Mouse (Mus musculus): Measurements from ENCODE around the gene Ddx58.

Gene Ddx58

DNA sequence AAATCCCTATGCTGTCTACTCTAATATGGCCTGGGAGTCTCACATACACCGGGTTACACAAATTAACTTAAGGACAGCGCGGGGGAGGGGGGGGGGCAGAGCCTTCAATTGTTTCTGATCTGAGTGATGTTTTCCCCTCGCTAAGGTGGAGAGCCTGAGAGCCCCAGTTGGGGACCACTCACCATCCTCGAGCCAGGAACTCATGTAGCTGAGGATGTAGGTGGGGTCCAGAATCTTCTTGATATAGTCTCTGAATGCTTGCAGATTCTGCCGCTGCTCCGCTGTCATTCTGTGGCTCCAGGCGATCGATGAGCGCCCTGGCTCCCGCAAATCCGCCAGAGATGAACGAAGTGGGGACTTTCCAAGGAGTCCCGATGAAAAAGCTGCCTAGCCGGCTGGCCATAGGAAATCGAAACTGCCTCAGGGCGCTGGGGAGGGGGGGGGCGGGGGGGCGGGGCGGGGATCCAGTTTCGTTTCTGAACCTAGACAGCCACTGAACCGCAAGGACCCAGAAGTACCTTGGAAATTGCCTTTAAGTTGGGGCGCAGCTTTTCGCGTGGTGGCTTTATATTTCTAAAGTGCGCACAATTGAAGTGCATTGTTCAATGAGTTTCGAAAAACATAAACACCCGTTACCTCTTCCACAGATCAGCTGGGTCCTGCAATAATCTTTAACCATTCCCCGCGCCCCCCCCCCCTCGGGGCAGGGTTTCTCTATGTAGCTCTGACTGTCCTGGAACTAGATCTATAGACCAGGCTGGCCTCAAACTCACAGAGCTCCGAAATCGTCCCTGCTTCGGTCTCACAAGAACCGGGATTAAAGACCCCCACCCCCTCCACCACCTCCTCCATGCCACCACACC is at the start of gene Ddx58:
Gene Ddx58, minus strand, starts transcription at position 420 of the 863 bp plus-strand sequence.
- peak; percentile 65 for DNase-seq (ENCODE audit: low read depth)

DNA sequence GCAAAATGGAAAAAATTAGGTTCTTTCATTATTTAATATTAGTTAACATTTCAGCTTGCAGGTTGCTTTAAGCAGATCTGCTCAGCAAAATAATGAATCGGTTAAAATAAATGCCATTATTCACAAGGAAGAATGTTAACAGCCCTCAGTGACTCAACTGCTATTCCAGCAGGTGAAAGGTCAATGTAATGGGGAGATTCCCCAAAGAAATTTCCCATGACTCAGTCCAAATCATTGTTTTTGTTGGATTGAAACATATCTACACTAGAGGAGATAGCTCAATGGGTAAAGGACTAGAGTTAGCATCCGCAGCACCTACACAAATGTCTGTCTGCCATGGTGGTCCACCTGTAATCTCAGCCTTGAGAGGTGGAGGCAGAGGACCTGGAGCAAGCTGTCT is 49.4 kb upstream of the Ddx58 start:
- no peak for DNase-seq (ENCODE audit: low read depth)

DNA sequence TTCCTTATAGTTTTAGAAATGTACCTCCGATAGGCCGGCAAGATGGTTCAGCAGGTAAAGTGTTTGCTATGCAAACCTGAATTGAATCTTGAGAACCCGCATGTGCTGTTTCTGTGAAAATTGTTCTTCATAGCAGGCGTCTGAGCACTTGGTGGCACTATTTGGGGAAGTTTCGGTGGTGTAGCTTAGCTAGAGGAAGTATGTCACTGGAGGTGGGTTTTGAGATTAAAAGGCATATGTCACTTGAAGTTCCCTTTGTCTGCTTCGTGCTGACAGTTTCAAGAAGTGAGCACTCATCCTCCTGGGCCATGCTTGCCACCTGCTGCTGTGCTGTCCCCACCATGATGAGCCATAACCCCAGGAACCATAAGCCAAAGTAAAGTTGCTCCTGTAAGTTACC is 47.8 kb upstream of the Ddx58 start:
- DNase-seq (ENCODE audit: low read depth) = peak; percentile 73

DNA sequence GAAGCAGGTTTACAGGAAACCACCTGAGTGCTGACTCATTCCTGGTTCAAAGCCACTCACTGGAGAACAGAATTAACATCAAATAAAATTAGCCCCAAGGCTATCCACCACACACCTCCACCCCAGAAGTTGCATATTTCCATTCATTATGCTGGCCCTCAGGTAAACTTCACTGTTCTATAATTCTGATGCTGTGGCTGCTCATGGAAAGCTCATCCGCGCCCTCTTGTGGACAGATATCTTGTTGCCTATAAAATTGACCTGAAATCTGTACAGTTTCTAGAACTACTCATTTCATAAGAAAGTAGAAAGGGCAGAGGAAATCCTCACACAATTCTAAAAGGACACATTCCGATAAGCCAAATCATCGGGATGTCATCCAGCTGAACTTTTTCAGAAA is 46.0 kb upstream of the Ddx58 start:
- DNase-seq (ENCODE audit: low read depth) = peak; percentile 75

DNA sequence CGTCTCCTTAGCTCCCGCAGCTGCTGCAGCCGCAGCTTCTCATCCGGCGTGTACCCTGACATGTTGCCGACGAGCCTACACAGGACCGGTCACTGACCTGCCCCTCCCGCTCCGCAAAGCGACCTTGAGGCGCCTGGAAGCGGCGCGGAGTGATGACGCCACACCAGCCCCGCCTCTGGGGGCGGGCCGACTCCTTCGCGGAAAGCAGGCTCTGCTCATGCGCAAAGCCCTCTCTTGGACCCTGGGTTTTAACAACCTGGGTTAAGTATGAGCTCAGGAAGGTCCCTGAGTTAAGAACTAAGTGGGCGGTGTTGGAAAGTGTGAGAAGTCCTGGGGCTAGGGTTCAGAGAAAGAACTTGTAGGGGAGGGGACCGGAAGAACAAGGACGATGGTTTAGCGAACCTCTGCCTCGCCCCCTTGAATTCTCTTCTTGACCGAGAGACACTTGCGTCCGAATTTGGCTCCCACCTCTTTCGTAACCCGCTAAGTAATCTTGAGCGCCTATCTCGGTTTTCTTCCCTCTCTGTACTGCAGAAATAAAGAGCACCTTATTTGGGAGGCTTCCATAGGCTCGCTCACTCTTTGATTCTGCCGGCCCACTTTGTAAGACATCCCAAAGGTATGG is 39.8 kb upstream of the Ddx58 start, which contains the start of gene Ndufb6:
Gene Ndufb6, minus strand, starts transcription at position 146 of the 625 bp plus-strand sequence.
- peak; percentile 98 for DNase-seq (ENCODE audit: low read depth)

DNA sequence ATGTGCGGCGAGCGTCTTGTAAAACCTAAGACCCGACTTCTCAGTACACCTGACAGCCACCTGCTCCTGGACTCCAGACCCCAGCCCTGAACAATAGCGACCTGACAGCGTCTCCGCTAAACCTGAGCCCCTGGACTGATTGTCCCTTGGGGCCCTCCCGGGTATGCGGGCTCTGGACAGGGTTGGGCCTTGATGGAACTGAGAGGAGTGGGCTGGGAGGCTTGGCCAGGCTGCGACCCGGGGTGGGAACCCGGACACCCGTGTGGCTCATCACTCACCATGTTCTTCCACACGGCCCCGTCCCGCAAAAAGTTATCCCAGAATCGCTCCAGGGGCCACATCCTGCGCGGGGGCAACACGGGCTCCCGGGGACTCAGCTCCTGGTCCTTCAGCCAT is 39.2 kb upstream of the Ddx58 start:
- no peak for DNase-seq (ENCODE audit: low read depth)

DNA sequence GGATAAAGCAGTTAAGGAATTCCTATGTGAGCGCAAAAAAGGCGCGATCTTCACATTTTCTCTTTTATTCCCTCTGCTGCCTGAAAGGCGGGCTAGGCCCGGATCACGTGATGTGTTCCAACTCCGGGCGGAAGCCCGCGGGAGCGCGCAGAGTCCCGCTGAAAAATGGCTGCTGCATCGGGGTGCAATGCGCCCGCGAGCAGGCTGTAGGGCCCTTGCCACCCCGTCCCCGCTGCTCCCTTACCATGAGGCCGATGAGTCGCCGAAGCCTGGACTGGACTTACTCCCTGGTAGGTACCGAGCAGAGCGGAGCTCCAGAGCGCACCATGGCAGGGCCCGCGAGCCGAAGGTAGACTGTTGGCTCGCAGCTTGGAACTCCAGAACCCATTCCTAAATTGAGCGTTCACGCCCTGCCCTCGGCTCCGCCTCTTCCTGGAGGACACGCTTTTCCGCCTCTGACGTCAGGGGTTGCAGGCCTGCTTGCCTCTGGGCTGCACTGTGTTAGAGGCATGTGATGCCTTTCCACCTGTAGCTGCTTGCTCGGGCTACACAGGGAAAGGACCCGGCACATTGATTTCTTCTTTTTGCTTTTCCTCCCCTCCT is 29.9 kb upstream of the Ddx58 start, which contains the start of the genes Smim27 and Topors:
Gene Smim27, plus strand, starts transcription at position 150 of the 603 bp plus-strand sequence.
Gene Topors, minus strand, starts transcription at position 421 of the 603 bp plus-strand sequence.
- DNase-seq (ENCODE audit: low read depth) = peak; percentile 99

DNA sequence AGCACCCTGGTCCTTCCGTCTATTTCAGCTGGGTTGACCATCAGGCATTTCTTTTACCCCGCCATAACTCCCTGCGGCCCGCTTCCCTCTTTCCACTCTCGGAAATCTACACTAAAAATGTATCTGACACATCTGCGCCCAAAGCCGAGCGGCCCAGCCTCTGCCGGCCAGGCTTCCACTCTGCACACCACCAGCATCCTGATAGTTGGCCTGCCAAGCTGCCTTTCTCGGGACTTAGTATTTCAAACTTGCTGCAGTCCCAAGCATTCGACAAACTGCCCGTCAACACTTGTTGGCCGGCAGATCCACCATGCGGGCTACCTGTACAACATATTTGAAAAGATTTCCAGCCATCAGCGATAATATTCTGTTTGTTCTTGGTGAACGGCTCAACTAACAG is 29.2 kb upstream of the Ddx58 start:
- DNase-seq (ENCODE audit: low read depth) = no peak

DNA sequence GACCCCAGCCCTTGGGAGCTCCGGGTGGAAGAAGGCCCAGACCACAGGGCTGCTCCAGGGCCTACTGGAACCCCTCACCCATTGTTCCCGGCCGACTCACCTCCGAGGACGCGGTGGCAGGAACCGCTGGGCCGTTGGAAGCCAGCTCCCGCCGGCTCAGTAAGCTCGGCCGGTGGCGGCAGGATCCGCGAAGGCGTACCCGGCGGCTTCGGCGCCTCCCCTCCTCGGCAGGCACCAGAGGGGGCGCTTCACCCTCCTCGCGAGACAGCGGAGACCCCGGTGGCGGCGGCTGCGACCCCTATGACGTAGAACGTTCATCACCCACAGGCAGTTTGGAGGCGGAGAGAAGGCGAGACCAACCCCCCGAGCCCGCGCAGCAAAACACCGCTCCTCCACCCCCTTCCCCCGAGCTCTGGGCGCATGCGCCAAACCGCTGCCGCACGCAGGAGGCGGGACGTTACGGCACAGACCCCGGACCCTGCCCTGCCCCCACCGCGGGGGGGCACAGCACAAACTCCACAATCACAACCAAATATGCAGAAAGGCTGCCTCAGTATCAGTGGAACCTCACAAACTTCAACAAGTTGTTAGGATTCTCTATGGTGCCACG is 28.7 kb upstream of the Ddx58 start:
- peak; percentile 88 for DNase-seq (ENCODE audit: low read depth)

DNA sequence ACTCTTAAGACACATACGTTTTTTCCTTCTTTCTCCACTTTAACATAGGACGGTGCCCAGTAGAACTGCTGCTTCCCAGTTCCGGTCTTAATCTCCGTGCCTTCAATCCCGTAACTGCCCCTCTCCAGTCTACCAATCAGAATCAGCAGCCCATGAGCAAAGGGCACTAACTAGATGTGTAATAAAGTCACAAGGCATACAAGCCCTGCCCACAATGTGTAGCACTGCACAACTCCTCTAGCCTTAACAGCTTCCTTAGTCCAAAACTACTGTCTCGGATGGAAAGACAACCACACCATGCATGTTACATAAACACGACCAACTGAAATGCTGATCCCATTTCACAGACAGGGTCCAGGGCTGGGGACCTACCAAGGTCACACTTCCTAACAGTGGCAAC is 28.1 kb upstream of the Ddx58 start:
- DNase-seq (ENCODE audit: low read depth) = peak; percentile 26

DNA sequence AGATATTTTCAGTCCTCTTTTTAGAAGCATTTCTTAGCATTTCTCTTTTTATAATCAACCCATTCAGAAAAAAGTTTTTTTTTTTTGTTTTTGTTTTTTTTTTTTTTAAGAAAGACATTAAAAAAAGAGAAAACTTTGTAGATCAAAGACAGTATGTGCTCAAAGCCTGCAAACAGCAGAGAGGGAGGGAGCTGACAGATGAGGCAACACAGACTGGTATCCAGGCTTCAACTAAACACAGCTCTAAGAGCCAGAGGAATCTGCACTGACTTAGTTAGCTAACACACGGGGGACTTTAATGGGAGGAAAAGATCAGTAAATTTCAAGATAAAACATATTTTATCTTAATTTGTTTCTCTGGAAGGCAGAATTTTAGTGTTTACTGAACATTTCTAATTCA is 24.7 kb upstream of the Ddx58 start:
- no peak for DNase-seq (ENCODE audit: low read depth)

DNA sequence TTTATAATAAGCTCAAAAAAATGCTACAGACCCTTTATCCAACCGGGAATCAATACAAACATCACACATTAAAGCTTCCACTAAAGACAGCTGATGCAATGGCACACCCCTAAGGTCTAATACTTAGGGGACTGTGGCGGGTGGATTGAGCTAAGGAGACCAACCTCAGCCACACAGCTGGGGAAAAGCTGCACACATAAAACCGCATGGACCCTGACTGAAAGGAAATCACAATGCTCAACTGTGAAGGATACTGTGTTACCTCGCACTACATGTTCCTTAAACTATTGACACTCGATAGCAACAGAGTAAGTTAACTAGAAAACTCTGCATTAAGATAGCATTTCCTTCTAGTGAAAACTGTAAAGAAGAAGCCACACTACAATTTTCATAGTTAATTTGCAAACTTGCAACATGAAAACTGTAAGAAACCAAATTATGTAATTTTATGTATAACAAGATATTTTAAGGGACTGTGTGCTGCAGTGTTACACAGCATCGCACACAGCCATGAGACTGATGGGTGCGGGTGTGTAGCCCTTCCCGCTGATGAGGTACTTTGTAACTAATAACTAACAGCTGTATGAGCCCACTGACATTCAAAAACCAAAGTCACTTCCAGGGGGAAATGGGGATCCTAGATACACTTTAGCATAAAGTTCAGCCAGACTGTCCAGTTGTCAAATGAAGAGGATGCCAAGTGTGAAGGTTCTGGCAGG is 14.9 kb upstream of the Ddx58 start:
- DNase-seq (ENCODE audit: low read depth) = no peak

DNA sequence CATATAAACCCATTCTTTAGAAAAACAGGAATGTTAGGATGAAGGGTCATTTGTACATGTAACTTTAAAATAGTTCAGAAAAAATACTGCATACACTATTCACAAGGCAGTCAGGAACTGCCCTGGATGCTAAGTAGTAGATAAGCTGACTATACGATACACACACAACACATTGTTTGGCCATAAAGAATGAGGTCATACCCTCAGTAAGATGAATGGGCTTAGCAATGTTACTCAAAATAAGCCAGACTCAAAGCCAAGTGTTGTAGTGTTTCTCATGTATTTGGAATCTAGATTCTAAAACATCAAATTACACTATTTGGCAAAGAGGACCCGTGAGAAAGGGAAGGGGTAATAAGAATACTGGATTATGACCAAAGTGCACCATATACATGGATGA is 14.1 kb upstream of the Ddx58 start:
- no peak for DNase-seq (ENCODE audit: low read depth)

DNA sequence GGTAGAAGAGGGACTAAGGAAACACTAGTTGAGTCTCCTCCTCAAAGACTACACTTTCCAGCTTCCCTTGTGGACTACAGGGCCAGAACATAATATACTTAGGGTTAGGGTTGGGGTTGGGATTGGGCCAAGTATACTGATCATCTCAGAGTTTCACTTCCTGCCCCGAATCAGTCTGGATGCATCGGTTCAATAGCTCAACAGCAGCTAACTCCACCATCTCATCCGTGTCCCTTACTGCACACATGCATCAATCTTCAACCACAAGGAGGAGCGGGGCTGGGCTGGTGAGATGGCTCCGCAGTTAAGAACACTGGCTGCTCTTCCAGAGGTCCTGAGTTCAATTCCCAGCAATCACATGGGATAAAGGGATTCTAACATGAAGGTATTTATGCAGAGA is 11.4 kb upstream of the Ddx58 start:
- DNase-seq (ENCODE audit: low read depth) = no peak

DNA sequence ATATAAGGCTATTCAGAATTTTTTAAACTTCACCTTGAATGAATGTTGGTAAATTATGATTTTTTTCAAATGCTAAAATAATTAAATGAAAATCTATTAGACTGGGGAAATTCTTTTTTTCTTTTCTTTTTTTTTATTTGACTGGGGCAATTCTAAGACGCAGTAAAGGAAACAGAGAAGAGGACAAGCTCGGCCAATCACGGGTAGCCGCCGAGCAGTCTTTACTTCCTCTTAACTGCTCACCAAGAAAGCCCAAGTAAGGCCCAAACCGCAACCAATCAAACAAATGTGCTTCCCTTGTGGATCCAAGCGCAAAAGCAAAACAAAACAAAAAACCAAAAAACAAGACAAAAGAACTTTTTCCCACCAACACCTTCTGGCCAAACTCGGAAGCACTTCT is 4.4 kb upstream of the Ddx58 start:
- peak; percentile 74 for DNase-seq (ENCODE audit: low read depth)

DNA sequence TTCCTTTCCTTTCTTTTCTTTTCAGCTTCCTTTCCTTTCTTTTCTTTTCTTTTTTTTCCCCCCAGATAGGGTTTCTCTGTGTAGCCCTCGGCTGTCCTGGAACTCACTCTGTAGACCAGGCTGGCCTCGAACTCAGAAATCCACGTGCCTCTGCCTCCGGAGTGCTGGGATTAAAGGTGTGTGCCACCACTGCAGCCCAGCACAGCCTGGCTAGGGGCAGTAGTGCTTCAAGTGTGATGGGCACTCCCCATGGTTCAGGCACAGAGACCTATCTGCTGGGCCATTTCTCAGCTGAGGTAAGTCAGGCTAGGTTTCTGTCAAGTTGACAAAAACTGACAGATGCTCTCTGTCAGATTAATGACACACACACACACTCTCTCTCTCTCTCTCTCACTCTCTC is 3.4 kb upstream of the Ddx58 start:
- DNase-seq (ENCODE audit: low read depth) = no peak

DNA sequence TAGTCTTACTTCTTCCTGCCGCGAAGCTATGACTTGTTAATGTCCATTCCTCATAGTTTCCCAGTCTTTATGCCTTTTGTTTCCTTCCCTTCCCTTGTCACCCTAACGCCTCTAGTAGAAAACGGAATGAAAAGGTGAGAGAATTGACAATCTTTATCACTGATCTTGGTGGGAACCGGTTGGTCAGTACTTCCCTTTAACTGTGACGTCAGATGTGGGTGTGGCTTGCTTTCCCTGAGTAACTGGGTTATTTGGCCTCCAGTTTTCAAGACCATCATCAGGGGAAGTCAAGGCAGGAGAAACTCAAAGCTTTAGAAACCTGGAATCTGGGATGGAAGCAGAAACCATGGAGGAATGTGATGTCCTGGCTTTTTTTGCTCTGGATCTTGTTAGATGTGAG is 2.3 kb upstream of the Ddx58 start:
- peak; percentile 31 for DNase-seq (ENCODE audit: low read depth)

DNA sequence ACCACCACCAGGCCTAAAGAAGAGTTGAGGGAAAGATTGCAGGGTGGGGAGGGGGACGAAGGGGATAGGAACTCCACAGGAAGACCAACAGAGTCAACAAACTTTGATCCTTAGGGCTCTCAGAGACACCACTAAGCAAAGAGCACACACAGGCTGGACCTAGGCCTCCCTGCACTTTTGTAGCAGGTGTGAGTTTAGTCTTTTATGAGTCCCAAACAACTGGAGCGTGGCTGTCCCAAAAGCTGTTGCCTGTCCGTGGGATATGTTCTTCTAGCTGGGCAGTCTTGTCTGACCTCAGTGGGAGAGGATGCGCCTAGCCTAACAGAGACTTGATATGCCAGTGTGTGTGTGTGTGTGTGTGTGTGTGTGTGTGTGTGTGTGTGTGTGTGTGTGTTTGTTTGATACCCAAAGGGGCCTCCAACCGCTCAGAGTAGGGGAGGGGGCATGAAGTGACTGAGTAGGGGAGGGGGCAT is 680 bp upstream of the Ddx58 start:
- peak; percentile 26 for DNase-seq (ENCODE audit: low read depth)

DNA sequence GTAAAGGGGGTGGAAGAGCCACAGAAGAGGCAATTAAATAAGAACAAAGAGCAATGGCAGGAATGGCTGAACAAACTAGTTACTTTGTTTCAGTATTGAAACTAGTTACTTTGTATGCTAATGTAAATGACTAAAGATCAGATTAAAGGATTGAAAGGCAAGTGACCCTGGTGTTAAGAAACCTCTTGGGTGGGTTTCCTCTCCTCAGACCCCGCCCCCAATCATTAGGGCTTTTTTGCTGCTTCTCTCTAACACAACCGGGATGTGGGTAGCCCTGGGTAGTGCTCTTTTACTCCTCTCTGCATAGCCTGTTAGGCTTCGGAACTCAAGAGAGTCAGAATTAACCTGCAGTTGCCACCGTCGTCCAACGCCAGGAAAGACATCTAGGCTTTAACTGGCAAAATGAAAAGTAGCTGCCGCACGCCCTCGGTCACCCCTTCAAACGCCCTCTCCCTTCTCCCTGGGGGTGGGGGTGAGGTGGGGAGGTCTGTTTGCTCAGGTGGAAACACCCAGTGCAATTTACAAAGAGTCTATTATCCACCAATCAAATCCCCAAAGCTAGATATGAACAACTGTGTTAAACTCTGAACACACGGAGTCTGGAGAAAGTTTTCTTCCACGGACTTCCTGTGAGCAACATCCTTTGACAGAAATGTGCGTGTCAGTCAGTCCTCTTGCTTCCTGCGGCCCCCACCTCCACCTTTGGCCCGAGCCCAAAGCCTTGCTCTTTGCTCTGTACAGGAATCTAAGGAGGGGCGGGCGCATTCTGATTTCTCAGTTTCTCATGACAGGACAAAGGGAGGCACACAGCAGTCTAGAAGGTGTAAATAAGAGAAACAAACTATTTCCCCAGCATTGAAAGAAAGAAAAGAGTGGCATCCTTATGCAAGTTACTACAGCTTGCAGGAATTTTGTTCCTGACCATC is 882 bp downstream of the Ddx58 start:
- DNase-seq (ENCODE audit: low read depth) = peak; percentile 79

DNA sequence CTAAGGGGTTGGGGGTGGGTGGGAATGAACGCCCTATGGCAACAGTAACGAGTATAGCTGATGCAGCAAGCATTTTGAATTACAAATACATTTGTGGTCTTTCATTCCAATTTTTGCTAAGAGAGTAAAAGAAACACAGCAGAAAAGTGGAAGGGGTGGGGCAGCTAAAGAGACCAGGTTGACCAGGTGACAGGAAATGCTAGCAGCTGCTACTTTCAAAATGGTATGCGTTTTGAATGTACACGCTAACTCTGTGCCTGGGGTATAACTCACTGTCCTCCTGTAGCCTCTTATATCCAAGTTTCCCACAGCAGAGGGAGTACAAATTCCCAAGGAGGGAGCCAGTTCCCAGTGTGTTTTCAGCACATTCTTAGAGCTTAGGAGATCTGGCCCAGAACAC is 2.8 kb downstream of the Ddx58 start:
- no peak for DNase-seq (ENCODE audit: low read depth)

DNA sequence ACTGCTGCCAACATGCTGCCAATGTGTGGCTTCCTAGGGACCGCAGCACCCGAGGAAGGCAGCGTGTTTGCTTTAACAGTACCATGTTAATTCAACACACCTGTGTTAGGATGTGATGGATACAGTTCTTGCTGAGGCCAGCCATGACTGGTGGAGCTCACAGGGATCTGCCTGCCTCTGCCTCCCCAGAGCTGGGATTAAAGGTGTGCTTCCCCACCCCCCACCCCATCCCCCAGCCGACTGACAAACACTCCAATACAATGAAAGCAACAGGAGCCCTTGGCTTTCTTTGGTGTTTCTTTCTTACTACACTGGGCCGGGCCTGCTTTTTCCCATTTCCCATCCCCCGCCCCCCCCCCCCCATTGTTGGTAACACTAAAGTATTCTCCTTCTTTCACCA is 5.4 kb downstream of the Ddx58 start:
- no peak for DNase-seq (ENCODE audit: low read depth)

All from 416B (cell line).